Mouse (Mus musculus) heart, adult 8-10 months (tissue): ENCODE measurements around the gene Nrsn2. TPM values are rescaled to one million over a fixed set of nuclear protein-coding genes. Genes with fewer than 3 reads are reported as not detected.

ENCODE experiments used
- DNase-seq: peaks from one replicate; pipeline ENCODE4 v3.0.0; 2022; ENCODE audit warnings: low spot score
- total RNA-seq, 4 experiments: library from RNA; stranded (reverse); gene quantifications; 2 replicates each; pipeline ENCODE4 v1.2.4; 2022

Gene Nrsn2
- total RNA-seq: not detected

- DNase-seq: no peak
These were observed at the start of gene Nrsn2 for GRCm38 (mm10) chr2:152376345-152376741. Gene Nrsn2, minus strand, starts transcription at chr2:152376638.

- DNase-seq: no peak
These were observed 39.3 kb upstream of the Nrsn2 start for GRCm38 (mm10) chr2:152415786-152416185.

GRCm38 (mm10) chr2:152415287-152415686, 38.8 kb upstream of the Nrsn2 start, which contains the start of gene 6820408C15Rik:
Gene 6820408C15Rik, plus strand, starts transcription at chr2:152415587.
- no peak for DNase-seq

- peak; percentile 81 for DNase-seq
These were observed 38.2 kb upstream of the Nrsn2 start, which contains the start of gene Zcchc3 for GRCm38 (mm10) chr2:152414591-152415165. Gene Zcchc3, minus strand, starts transcription at chr2:152415027.

GRCm38 (mm10) chr2:152413765-152414584, 37.5 kb upstream of the Nrsn2 start:
- no peak for DNase-seq

- no peak for DNase-seq
These were observed 36.8 kb upstream of the Nrsn2 start for GRCm38 (mm10) chr2:152413158-152413764.

GRCm38 (mm10) chr2:152412526-152413157, 36.2 kb upstream of the Nrsn2 start:
- no peak for DNase-seq

- no peak for DNase-seq
These were observed 35.0 kb upstream of the Nrsn2 start for GRCm38 (mm10) chr2:152411471-152411870.

- DNase-seq: no peak
These were observed 34.5 kb upstream of the Nrsn2 start for GRCm38 (mm10) chr2:152410971-152411371.

- DNase-seq: no peak
These were observed 33.3 kb upstream of the Nrsn2 start for GRCm38 (mm10) chr2:152409781-152410180.

- DNase-seq: peak; percentile 91
These were observed 29.7 kb upstream of the Nrsn2 start for GRCm38 (mm10) chr2:152406126-152406525.

- no peak for DNase-seq
These were observed 22.7 kb upstream of the Nrsn2 start for GRCm38 (mm10) chr2:152399122-152399542.

- peak; percentile 92 for DNase-seq
These were observed 22.3 kb upstream of the Nrsn2 start for GRCm38 (mm10) chr2:152398691-152399090.

- peak; percentile 93 for DNase-seq
These were observed 21.4 kb upstream of the Nrsn2 start, which contains the start of gene Sox12 for GRCm38 (mm10) chr2:152397680-152398435. Gene Sox12, minus strand, starts transcription at chr2:152398063.

- no peak for DNase-seq
These were observed 20.7 kb upstream of the Nrsn2 start for GRCm38 (mm10) chr2:152397004-152397589.

GRCm38 (mm10) chr2:152396110-152397003, 19.9 kb upstream of the Nrsn2 start:
- DNase-seq: peak; percentile 77

- no peak for DNase-seq
These were observed 19.0 kb upstream of the Nrsn2 start for GRCm38 (mm10) chr2:152395271-152395920.

- no peak for DNase-seq
These were observed 17.0 kb upstream of the Nrsn2 start for GRCm38 (mm10) chr2:152393225-152394017.
